Mouse (Mus musculus) liver, embryonic 15.5 days (tissue): ENCODE measurements around the gene Iffo2. TPM values are rescaled to one million over a fixed set of nuclear protein-coding genes. Genes with fewer than 3 reads are reported as not detected.

Source experiments
- ATAC-seq: fragments of 200-750 bp; cut with Nextera tagmentation; 2 replicates; pipeline ENCODE4 v1.8.0; 2017; ENCODE audit warnings: moderate number of reproducible peaks, mild to moderate bottlenecking, moderate library complexity; ENCODE audit not compliant: insufficient read depth
- H3K27ac ChIP-seq: fragments of 300-500 bp; sonication (generic); replicated peaks from 2 replicates; pipeline ENCODE4 v1.5.1; 2015; ENCODE audit warnings: mild to moderate bottlenecking, inconsistent platforms
- H3K27me3 ChIP-seq: fragments of 300-500 bp; sonication (generic); 2 replicates; pipeline ENCODE4 v1.6.1; 2015; ENCODE audit warnings: mild to moderate bottlenecking, inconsistent platforms
- H3K36me3 ChIP-seq: fragments of 300-500 bp; sonication (generic); replicated peaks from 2 replicates; pipeline ENCODE4 v1.6.1; 2015; ENCODE audit warnings: moderate library complexity, mild to moderate bottlenecking, inconsistent platforms
- H3K4me1 ChIP-seq: fragments of 300-500 bp; sonication (generic); replicated peaks from 2 replicates; pipeline ENCODE4 v1.6.1; 2015; ENCODE audit warnings: inconsistent platforms
- H3K4me2 ChIP-seq: fragments of 300-500 bp; sonication (generic); 2 replicates; pipeline ENCODE4 v1.6.1; 2015; ENCODE audit warnings: moderate library complexity, mild to moderate bottlenecking, inconsistent platforms
- H3K4me3 ChIP-seq: fragments of 300-500 bp; sonication (generic); replicated peaks from 2 replicates; pipeline ENCODE4 v1.5.1; 2015; ENCODE audit warnings: mild to moderate bottlenecking, inconsistent platforms
- H3K9ac ChIP-seq: fragments of 300-500 bp; sonication (generic); 2 replicates; pipeline ENCODE4 v1.6.1; 2015; ENCODE audit warnings: moderate library complexity, mild to moderate bottlenecking, inconsistent platforms
- H3K9me3 ChIP-seq: fragments of 300-500 bp; sonication (generic); replicated peaks from 2 replicates; pipeline ENCODE4 v1.6.1; 2016; ENCODE audit warnings: inconsistent platforms
- WGBS: fragments of 180-500 bp; shearing (Covaris S2); methylation state at CpG from one replicate; pipeline ENCODE4 v1.1.7; 2015; ENCODE audit warnings: mixed read lengths; ENCODE audit not compliant: insufficient replicate concordance; 5-methylcytosine and 5-hydroxymethylcytosine counted together
- polyA plus RNA-seq: library from polyadenylated mRNA; unstranded; fragments of >200 nt; fragmentation: Nextera tagmentation; extraction: Ambion mirVana; gene quantifications from 2 replicates; pipeline ENCODE4 v1.2.1, GENCODE M21; 2015

Iffo2 gene
- polyA plus RNA-seq, 1 experiment from 2014 or later, result 0.69 TPM

DNA sequence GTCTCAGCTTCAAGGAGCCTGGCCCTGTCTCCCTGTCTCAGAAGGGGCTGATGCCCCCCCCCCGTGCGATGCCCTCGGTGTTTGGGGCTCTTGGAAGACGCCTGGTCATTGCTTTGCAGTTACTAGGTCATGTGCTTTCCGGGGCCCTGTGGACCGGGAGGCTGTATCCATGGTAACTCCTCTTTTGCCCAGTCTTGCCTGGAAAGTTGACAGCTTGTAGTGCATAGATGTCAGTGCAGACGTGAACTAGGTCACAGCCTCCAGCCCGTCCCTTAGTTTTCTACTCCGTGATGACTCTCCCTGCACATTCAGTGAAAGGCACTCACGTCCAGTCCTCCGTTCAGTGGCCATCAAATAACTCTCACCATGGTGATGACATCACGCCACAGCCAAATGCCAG lies 3.9 kb upstream of the Iffo2 start:
- WGBS, result 73% methylated on average over 12 of the region's 12 CpGs
- Histone ChIP-seq H3K4me1 (no peaks in the 10 kb centered on the region), H3K4me2 (no peak overlapping the region), H3K27me3 (no peaks in the 10 kb centered on the region), H3K9me3 (no peaks in the 10 kb centered on the region), H3K4me3 (no peak overlapping the region), H3K36me3 (no peaks in the 10 kb centered on the region), H3K27ac (no peak overlapping the region), H3K9ac (no peak overlapping the region)
- ATAC-seq, result no peak

DNA sequence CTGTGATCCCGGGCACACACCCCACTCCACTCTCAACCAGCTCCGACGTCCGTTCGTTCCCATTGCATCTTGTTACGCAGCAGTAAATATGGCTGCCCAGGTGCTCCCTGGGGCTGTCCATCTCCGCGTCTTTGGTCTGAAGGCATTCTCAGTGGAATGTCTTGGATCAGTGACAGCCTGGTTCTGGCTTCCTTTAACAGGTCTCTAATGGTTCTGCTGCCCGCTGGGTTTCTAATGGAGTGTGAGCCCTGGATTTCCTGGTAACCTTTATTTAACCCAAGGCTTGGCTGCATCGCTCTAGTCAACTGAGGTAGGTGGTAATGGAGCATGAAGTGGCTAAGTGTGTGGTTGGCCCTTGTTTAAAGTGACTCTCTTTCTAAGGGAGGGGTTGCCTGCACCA lies 1.7 kb downstream of the Iffo2 start:
- Histone ChIP-seq H3K9me3 (no peaks in the 10 kb centered on the region), H3K4me2 (no peak overlapping the region), H3K4me3 (no peak overlapping the region), H3K27ac (no peak overlapping the region), H3K9ac (no peak overlapping the region), H3K27me3 (no peaks in the 10 kb centered on the region), H3K4me1 (peaks cover 13% of the 10 kb centered on the region), H3K36me3 (no peaks in the 10 kb centered on the region)
- WGBS, result 76% methylated on average over 10 of the region's 10 CpGs
- no peak for ATAC-seq

- ATAC-seq, result peak; percentile 72
- WGBS, result 36% methylated on average over 12 of the region's 12 CpGs
- Histone ChIP-seq H3K36me3 (no peaks in the 10 kb centered on the region), H3K27me3 (no peaks in the 10 kb centered on the region), H3K9ac (no peak overlapping the region), H3K4me3 (no peak overlapping the region), H3K4me2 (no peak overlapping the region), H3K9me3 (no peaks in the 10 kb centered on the region), H3K4me1 (peaks cover 13% of the 10 kb centered on the region), H3K27ac (peak overlapping the region; percentile 64)
Measured at GRCm38 (mm10) chr4:139535127-139535695, 4.9 kb downstream of the Iffo2 start.

- Histone ChIP-seq H3K9ac (no peak overlapping the region), H3K9me3 (no peaks in the 10 kb centered on the region), H3K36me3 (no peaks in the 10 kb centered on the region), H3K4me1 (peaks cover 13% of the 10 kb centered on the region), H3K4me2 (no peak overlapping the region), H3K4me3 (no peak overlapping the region), H3K27me3 (no peaks in the 10 kb centered on the region), H3K27ac (peak overlapping the region; percentile 64)
- peak; percentile 8; the same call in 1 of the 2 replicates for ATAC-seq
- WGBS, result 45% methylated on average over 7 of the region's 7 CpGs
Measured at GRCm38 (mm10) chr4:139535719-139536118, 5.4 kb downstream of the Iffo2 start.

DNA sequence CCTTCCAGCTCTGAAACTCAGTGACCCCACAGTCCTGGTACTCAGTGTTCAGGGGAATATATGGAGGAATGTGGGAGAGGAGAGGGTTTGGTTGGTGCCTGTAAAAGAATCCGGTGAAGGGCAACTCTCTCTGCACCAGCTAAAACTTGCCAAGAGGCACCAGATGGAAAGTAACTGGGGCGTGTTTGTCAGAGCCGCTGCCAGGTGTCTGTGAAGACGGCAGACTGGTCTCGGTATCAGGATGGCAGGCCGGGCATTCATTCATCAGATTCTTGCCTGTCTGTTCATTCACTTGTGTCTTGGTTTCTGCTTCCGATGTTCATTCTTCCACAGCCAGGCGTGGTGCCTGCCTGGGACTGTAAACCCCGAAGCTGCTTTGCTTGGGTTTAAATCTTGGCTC lies 6.4 kb downstream of the Iffo2 start:
- 77% methylated on average over 9 of the region's 9 CpGs for WGBS

GRCm38 (mm10) chr4:139540784-139541183 lies 10.4 kb downstream of the Iffo2 start:
- ATAC-seq, result no peak
- no peaks in the 10 kb centered on the region for H3K9me3 ChIP-seq
- no peak overlapping the region for H3K9ac ChIP-seq
- H3K4me3 ChIP-seq, result no peak overlapping the region
- no peak overlapping the region for H3K4me2 ChIP-seq
- H3K27me3 ChIP-seq, result no peaks in the 10 kb centered on the region
- H3K36me3 ChIP-seq, result no peaks in the 10 kb centered on the region
- H3K4me1 ChIP-seq, result peaks cover 5% of the 10 kb centered on the region; the same call in 1 of the 2 replicates
- H3K27ac ChIP-seq, result no peak overlapping the region
- 65% methylated on average over 7 of the region's 7 CpGs for WGBS

More for the DNA sequence above, 6.4 kb downstream of the Iffo2 start:
- Histone ChIP-seq H3K36me3 (no peaks in the 10 kb centered on the region), H3K4me1 (peaks cover 13% of the 10 kb centered on the region), H3K9me3 (no peaks in the 10 kb centered on the region), H3K27ac (no peak overlapping the region), H3K9ac (no peak overlapping the region), H3K4me2 (no peak overlapping the region), H3K27me3 (no peaks in the 10 kb centered on the region), H3K4me3 (no peak overlapping the region)
- ATAC-seq, result no peak

- Histone ChIP-seq H3K36me3 (no peaks in the 10 kb centered on the region), H3K4me3 (no peak overlapping the region), H3K4me2 (no peak overlapping the region), H3K9me3 (no peaks in the 10 kb centered on the region), H3K9ac (no peak overlapping the region), H3K27ac (no peak overlapping the region), H3K27me3 (no peaks in the 10 kb centered on the region), H3K4me1 (no peaks in the 10 kb centered on the region)
- ATAC-seq, result no peak
- WGBS, result 55% methylated on average over 6 of the region's 6 CpGs
Measured at GRCm38 (mm10) chr4:139545791-139546190, 15.4 kb downstream of the Iffo2 start.

GRCm38 (mm10) chr4:139549448-139549847 lies 19.1 kb downstream of the Iffo2 start:
- Histone ChIP-seq H3K27ac (no peak overlapping the region), H3K9ac (no peak overlapping the region), H3K36me3 (no peaks in the 10 kb centered on the region), H3K27me3 (no peaks in the 10 kb centered on the region), H3K4me1 (no peaks in the 10 kb centered on the region), H3K4me2 (no peak overlapping the region), H3K9me3 (no peaks in the 10 kb centered on the region), H3K4me3 (no peak overlapping the region)
- 56% methylated on average over 7 of the region's 7 CpGs for WGBS
- no peak for ATAC-seq

GRCm38 (mm10) chr4:139555235-139555634 lies 24.9 kb downstream of the Iffo2 start:
- Histone ChIP-seq H3K9me3 (no peaks in the 10 kb centered on the region), H3K4me1 (no peaks in the 10 kb centered on the region), H3K27ac (no peak overlapping the region), H3K4me3 (no peak overlapping the region), H3K27me3 (no peaks in the 10 kb centered on the region), H3K9ac (no peak overlapping the region), H3K36me3 (no peaks in the 10 kb centered on the region), H3K4me2 (no peak overlapping the region)
- 67% methylated on average over 11 of the region's 11 CpGs for whole genome bisulfite sequencing
- ATAC-seq, result no peak

GRCm38 (mm10) chr4:139555951-139556350 lies 25.6 kb downstream of the Iffo2 start:
- peak overlapping the region; percentile 15; the same call in 1 of the 2 replicates for H3K4me2 ChIP-seq
- H3K9ac ChIP-seq, result no peak overlapping the region
- WGBS, result 43% methylated on average over 19 of the region's 19 CpGs
- H3K36me3 ChIP-seq, result no peaks in the 10 kb centered on the region
- no peak; the same call in 1 of the 2 replicates for ATAC-seq
- H3K4me3 ChIP-seq, result no peak overlapping the region
- H3K4me1 ChIP-seq, result no peaks in the 10 kb centered on the region
- no peaks in the 10 kb centered on the region for H3K9me3 ChIP-seq
- no peak overlapping the region for H3K27ac ChIP-seq
- H3K27me3 ChIP-seq, result no peaks in the 10 kb centered on the region

- H3K4me1 ChIP-seq, result no peaks in the 10 kb centered on the region
- no peak for ATAC-seq
- H3K27ac ChIP-seq, result no peak overlapping the region
- H3K4me2 ChIP-seq, result no peak overlapping the region
- no peak overlapping the region for H3K9ac ChIP-seq
- no peaks in the 10 kb centered on the region for H3K36me3 ChIP-seq
- no peak overlapping the region for H3K4me3 ChIP-seq
- peaks cover 23% of the 10 kb centered on the region for H3K27me3 ChIP-seq
- 64% methylated on average over 15 of the region's 15 CpGs for WGBS
- no peaks in the 10 kb centered on the region for H3K9me3 ChIP-seq
Measured at GRCm38 (mm10) chr4:139568361-139568760, 38.0 kb downstream of the Iffo2 start.

GRCm38 (mm10) chr4:139570756-139571155 lies 40.4 kb downstream of the Iffo2 start:
- no peak overlapping the region for H3K4me2 ChIP-seq
- no peak overlapping the region for H3K27ac ChIP-seq
- no peaks in the 10 kb centered on the region for H3K36me3 ChIP-seq
- H3K4me1 ChIP-seq, result peaks cover 23% of the 10 kb centered on the region
- peaks cover 47% of the 10 kb centered on the region for H3K27me3 ChIP-seq
- 63% methylated on average over 10 of the region's 10 CpGs for WGBS
- no peak for ATAC-seq
- no peak overlapping the region for H3K9ac ChIP-seq
- no peak overlapping the region for H3K4me3 ChIP-seq
- H3K9me3 ChIP-seq, result no peaks in the 10 kb centered on the region
